Mouse (Mus musculus): ENCODE measurements around the gene Snapc2.

GRCm38 (mm10) chr8:4230612-4231351, 22.1 kb upstream of the Snapc2 start:
- TF ChIP-seq EP300 (IDR thresholded peaks at IDR 0.05; ENCODE audit: low read depth) (no peak), CTCF (IDR thresholded peaks at IDR 0.05; ENCODE audit: low read depth) (no peak)

Measured in liver, embryonic 14.5 days (tissue).